Mouse (Mus musculus): ENCODE measurements around the gene Mad1l1. TPM values are rescaled to one million over a fixed set of nuclear protein-coding genes. Genes with fewer than 3 reads are reported as not detected.
"Not testable (repeated sequence)": the region's sequence is repeated elsewhere in the genome, so short reads cannot be mapped to it uniquely, and the experiment has no call there.

Gene Mad1l1
- polyA plus RNA-seq, 1 experiment from 2014 or later, result 24.8 TPM

GRCm38 (mm10) chr5:139998916-139999315 lies 322.4 kb downstream of the Mad1l1 start:
- Histone ChIP-seq H3K27me3 (no peaks in the 10 kb centered on the region), H3K27ac (no peak overlapping the region), H3K4me2 (no peak overlapping the region), H3K36me3 (no peaks in the 10 kb centered on the region), H3K4me3 (replicated peaks) (no peak overlapping the region), H3K4me1 (replicated peaks) (no peaks in the 10 kb centered on the region), H3K9ac (no peak overlapping the region), H3K9me3 (replicated peaks) (no peaks in the 10 kb centered on the region)
- WGBS (ENCODE audit: insufficient replicate concordance), result 12% methylated on average over 6 of the region's 6 CpGs
- no peak for ATAC-seq (ENCODE audit: low read depth)
- no peak for DNase-seq

GRCm38 (mm10) chr5:139998321-139998720 lies 323.0 kb downstream of the Mad1l1 start:
- H3K9ac ChIP-seq; H3K4me3 ChIP-seq (replicated peaks); H3K9me3 ChIP-seq (replicated peaks); H3K4me2 ChIP-seq; H3K4me1 ChIP-seq (replicated peaks); H3K36me3 ChIP-seq; H3K27ac ChIP-seq; H3K27me3 ChIP-seq; ATAC-seq (ENCODE audit: low read depth); DNase-seq: not testable (repeated sequence)
- 73% methylated on average over 12 of the region's 12 CpGs for WGBS (ENCODE audit: insufficient replicate concordance)

- Histone ChIP-seq H3K4me3 (replicated peaks) (no peak overlapping the region), H3K36me3 (no peaks in the 10 kb centered on the region), H3K27me3 (no peaks in the 10 kb centered on the region), H3K4me1 (replicated peaks) (no peaks in the 10 kb centered on the region), H3K9ac (no peak overlapping the region), H3K4me2 (no peak overlapping the region), H3K27ac (no peak overlapping the region), H3K9me3 (replicated peaks) (no peaks in the 10 kb centered on the region)
- WGBS (ENCODE audit: insufficient replicate concordance), result 67% methylated on average over 3 of the region's 3 CpGs
- DNase-seq (no peak), ATAC-seq (ENCODE audit: low read depth) (no peak)
Measured at GRCm38 (mm10) chr5:139991531-139991930, 329.8 kb downstream of the Mad1l1 start.

- no peaks in the 10 kb centered on the region for H3K36me3 ChIP-seq
- H3K9ac ChIP-seq, result no peak overlapping the region
- no peaks in the 10 kb centered on the region for H3K4me1 ChIP-seq (replicated peaks)
- H3K9me3 ChIP-seq (replicated peaks), result no peaks in the 10 kb centered on the region
- H3K27ac ChIP-seq, result no peak overlapping the region
- DNase-seq (no peak), ATAC-seq (ENCODE audit: low read depth) (no peak)
- 24% methylated on average over 18 of the region's 18 CpGs for WGBS (ENCODE audit: insufficient replicate concordance)
- no peak overlapping the region for H3K4me3 ChIP-seq (replicated peaks)
- H3K27me3 ChIP-seq, result peaks cover 7% of the 10 kb centered on the region; the same call in 1 of the 2 replicates
- no peak overlapping the region for H3K4me2 ChIP-seq
Measured at GRCm38 (mm10) chr5:139985073-139985746, 336.1 kb downstream of the Mad1l1 start.

- no peaks in the 10 kb centered on the region for H3K9me3 ChIP-seq (replicated peaks)
- peaks cover 18% of the 10 kb centered on the region for H3K27me3 ChIP-seq
- no peak overlapping the region for H3K27ac ChIP-seq
- no peak overlapping the region for H3K9ac ChIP-seq
- WGBS (ENCODE audit: insufficient replicate concordance), result 67% methylated on average over 1 of the region's 1 CpGs
- H3K4me1 ChIP-seq (replicated peaks), result no peaks in the 10 kb centered on the region
- DNase-seq (no peak), ATAC-seq (ENCODE audit: low read depth) (no peak)
- no peaks in the 10 kb centered on the region for H3K36me3 ChIP-seq
- no peak overlapping the region for H3K4me3 ChIP-seq (replicated peaks)
- no peak overlapping the region for H3K4me2 ChIP-seq
Measured at GRCm38 (mm10) chr5:139981976-139982375, 339.4 kb downstream of the Mad1l1 start.

- no peak for ATAC-seq (ENCODE audit: low read depth)
- H3K9ac ChIP-seq, result no peak overlapping the region
Measured at GRCm38 (mm10) chr5:139979371-139979770, 342.0 kb downstream of the Mad1l1 start.

GRCm38 (mm10) chr5:139978525-139979276 lies 342.7 kb downstream of the Mad1l1 start:
- Histone ChIP-seq H3K27ac (no peak overlapping the region), H3K4me2 (no peak overlapping the region), H3K4me3 (replicated peaks) (no peak overlapping the region), H3K27me3 (peaks cover 11% of the 10 kb centered on the region), H3K9me3 (replicated peaks) (no peaks in the 10 kb centered on the region), H3K36me3 (no peaks in the 10 kb centered on the region), H3K9ac (no peak overlapping the region), H3K4me1 (replicated peaks) (no peaks in the 10 kb centered on the region)
- DNase-seq (no peak), ATAC-seq (ENCODE audit: low read depth) (no peak)
- 6% methylated on average over 13 of the region's 13 CpGs for WGBS (ENCODE audit: insufficient replicate concordance)

More at GRCm38 (mm10) chr5:139979371-139979770, 342.0 kb downstream of the Mad1l1 start:
- Histone ChIP-seq H3K4me3 (replicated peaks) (no peak overlapping the region), H3K27me3 (peaks cover 11% of the 10 kb centered on the region), H3K9me3 (replicated peaks) (no peaks in the 10 kb centered on the region), H3K4me1 (replicated peaks) (no peaks in the 10 kb centered on the region), H3K4me2 (no peak overlapping the region), H3K36me3 (no peaks in the 10 kb centered on the region), H3K27ac (no peak overlapping the region)
- no peak for DNase-seq
- WGBS (ENCODE audit: insufficient replicate concordance), result 76% methylated on average over 9 of the region's 9 CpGs

- DNase-seq (no peak), ATAC-seq (ENCODE audit: low read depth) (no peak)
- peaks cover 21% of the 10 kb centered on the region for H3K27me3 ChIP-seq
- no peak overlapping the region for H3K4me2 ChIP-seq
- H3K9me3 ChIP-seq (replicated peaks), result no peaks in the 10 kb centered on the region
- WGBS (ENCODE audit: insufficient replicate concordance), result 38% methylated on average over 8 of the region's 8 CpGs
- no peak overlapping the region for H3K4me3 ChIP-seq (replicated peaks)
- no peaks in the 10 kb centered on the region for H3K4me1 ChIP-seq (replicated peaks)
- H3K36me3 ChIP-seq, result no peaks in the 10 kb centered on the region
- no peak overlapping the region for H3K27ac ChIP-seq
- H3K9ac ChIP-seq, result no peak overlapping the region
Measured at GRCm38 (mm10) chr5:139977476-139977875, 343.9 kb downstream of the Mad1l1 start.

- H3K36me3 ChIP-seq, result no peaks in the 10 kb centered on the region
- H3K27me3 ChIP-seq, result peaks cover 27% of the 10 kb centered on the region
- DNase-seq (no peak), ATAC-seq (ENCODE audit: low read depth) (no peak)
- H3K9ac ChIP-seq, result no peak overlapping the region
- no peak overlapping the region for H3K4me2 ChIP-seq
- no peak overlapping the region for H3K27ac ChIP-seq
- no peaks in the 10 kb centered on the region for H3K4me1 ChIP-seq (replicated peaks)
- 54% methylated on average over 4 of the region's 4 CpGs for WGBS (ENCODE audit: insufficient replicate concordance)
- no peak overlapping the region for H3K4me3 ChIP-seq (replicated peaks)
- H3K9me3 ChIP-seq (replicated peaks), result no peaks in the 10 kb centered on the region
Measured at GRCm38 (mm10) chr5:139976584-139976983, 344.8 kb downstream of the Mad1l1 start.

- ATAC-seq (ENCODE audit: low read depth) (no peak), DNase-seq (no peak)
- Histone ChIP-seq H3K9me3 (replicated peaks) (no peaks in the 10 kb centered on the region), H3K9ac (no peak overlapping the region), H3K27me3 (peaks cover 17% of the 10 kb centered on the region; the same call in 1 of the 2 replicates), H3K4me2 (no peak overlapping the region), H3K4me3 (replicated peaks) (no peak overlapping the region), H3K27ac (no peak overlapping the region), H3K36me3 (no peaks in the 10 kb centered on the region), H3K4me1 (replicated peaks) (no peaks in the 10 kb centered on the region)
- WGBS (ENCODE audit: insufficient replicate concordance), result 55% methylated on average over 12 of the region's 12 CpGs
Measured at GRCm38 (mm10) chr5:139970186-139970631, 351.1 kb downstream of the Mad1l1 start.

GRCm38 (mm10) chr5:139969151-139969948 lies 352.0 kb downstream of the Mad1l1 start:
- H3K4me1 ChIP-seq (replicated peaks), result no peaks in the 10 kb centered on the region
- no peaks in the 10 kb centered on the region for H3K36me3 ChIP-seq
- H3K27me3 ChIP-seq, result peaks cover 17% of the 10 kb centered on the region; the same call in 1 of the 2 replicates
- H3K4me3 ChIP-seq (replicated peaks), result no peak overlapping the region
- no peak overlapping the region for H3K27ac ChIP-seq
- DNase-seq (no peak), ATAC-seq (ENCODE audit: low read depth) (no peak)
- WGBS (ENCODE audit: insufficient replicate concordance), result 66% methylated on average over 14 of the region's 14 CpGs
- no peaks in the 10 kb centered on the region for H3K9me3 ChIP-seq (replicated peaks)
- H3K4me2 ChIP-seq, result no peak overlapping the region
- H3K9ac ChIP-seq, result no peak overlapping the region
